Mouse (Mus musculus) kidney, embryonic 15.5 days (tissue): Measurements from ENCODE around the gene Dcdc2b. TPM values are rescaled to one million over a fixed set of nuclear protein-coding genes. Genes with fewer than 3 reads are reported as not detected.

ENCODE experiments used
- ATAC-seq: fragments of 200-750 bp; cut with Nextera tagmentation; replicated peaks from 2 replicates; pipeline ENCODE4 v1.8.0; 2017; ENCODE audit warnings: moderate TSS enrichment; ENCODE audit not compliant: low FRiP score
- H3K27ac ChIP-seq: fragments of 300-500 bp; sonication (generic); 2 replicates; pipeline ENCODE4 v1.5.1; 2015; ENCODE audit warnings: mild to moderate bottlenecking, inconsistent platforms
- H3K27me3 ChIP-seq: fragments of 300-500 bp; sonication (generic); 2 replicates; pipeline ENCODE4 v1.6.1; 2015; ENCODE audit warnings: inconsistent platforms
- H3K36me3 ChIP-seq: fragments of 300-500 bp; sonication (generic); 2 replicates; pipeline ENCODE4 v1.6.1; 2015; ENCODE audit warnings: inconsistent platforms
- H3K4me1 ChIP-seq: fragments of 300-500 bp; sonication (generic); 2 replicates; pipeline ENCODE4 v1.6.1; 2015; ENCODE audit warnings: inconsistent platforms
- H3K4me2 ChIP-seq: fragments of 300-500 bp; sonication (generic); 2 replicates; pipeline ENCODE4 v1.6.1; 2015; ENCODE audit warnings: moderate library complexity, mild to moderate bottlenecking, inconsistent platforms
- H3K4me3 ChIP-seq: fragments of 300-500 bp; sonication (generic); replicated peaks from 2 replicates; pipeline ENCODE4 v1.5.1; 2015; ENCODE audit warnings: mild to moderate bottlenecking, inconsistent platforms
- H3K9ac ChIP-seq: fragments of 300-500 bp; sonication (generic); 2 replicates; pipeline ENCODE4 v1.6.1; 2015; ENCODE audit warnings: mild to moderate bottlenecking, inconsistent platforms
- H3K9me3 ChIP-seq: fragments of 300-500 bp; sonication (generic); replicated peaks from 2 replicates; pipeline ENCODE4 v1.6.1; 2016; ENCODE audit warnings: inconsistent platforms
- WGBS: fragments of 180-500 bp; shearing (Covaris S2); methylation state at CpG from one replicate; pipeline ENCODE4 v1.1.7; 2015; ENCODE audit warnings: mixed read lengths; 5-methylcytosine and 5-hydroxymethylcytosine counted together
- polyA plus RNA-seq: library from polyadenylated mRNA; unstranded; fragments of >200 nt; fragmentation: Nextera tagmentation; extraction: Ambion mirVana; gene quantifications from 2 replicates; pipeline ENCODE4 v1.2.1, GENCODE M21; 2015

Dcdc2b gene
- polyA plus RNA-seq, 1 experiment from 2014 or later, result 2.4 TPM

DNA sequence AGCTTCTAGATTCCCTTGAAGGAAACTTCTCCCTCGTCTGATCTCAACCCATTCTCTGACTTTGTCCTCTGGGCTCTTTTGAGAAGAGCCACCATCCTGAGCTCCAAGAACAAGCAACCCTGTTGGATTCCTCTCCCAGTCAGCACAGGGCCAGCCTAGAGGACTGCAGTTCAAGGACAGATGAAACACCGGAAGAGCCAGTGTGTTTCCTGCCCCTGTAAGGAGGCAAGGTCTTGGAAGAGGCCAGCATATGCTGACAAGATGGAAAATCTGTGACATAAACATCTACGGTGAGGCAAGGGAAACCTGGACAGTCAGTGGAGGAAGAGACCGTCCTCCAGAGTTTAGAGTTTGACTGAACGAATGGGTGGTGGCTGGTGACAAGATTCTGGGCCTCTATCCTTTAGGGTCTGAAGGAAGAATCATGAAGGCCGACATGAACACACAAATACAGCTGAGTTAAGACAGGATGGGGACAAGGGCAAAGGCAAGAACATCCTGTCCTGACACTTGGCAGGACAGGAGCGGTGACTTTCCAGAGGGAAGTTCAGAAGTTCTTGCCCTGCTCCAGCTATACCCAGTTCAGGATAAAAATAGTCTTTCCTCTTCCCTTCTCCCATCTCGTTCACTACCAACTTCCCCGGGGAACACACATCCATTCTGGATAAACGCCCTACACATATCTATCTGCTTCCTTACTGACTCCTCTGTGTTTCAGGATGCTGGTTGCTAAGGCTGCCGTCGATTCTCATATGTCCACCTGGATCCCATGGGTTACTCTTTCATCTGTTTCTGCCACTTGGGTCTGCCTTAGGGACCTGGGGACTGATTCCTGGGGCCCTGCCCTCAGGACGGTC is 41.6 kb downstream of the Dcdc2b start:
- no peaks in the 10 kb centered on the region for H3K27me3 ChIP-seq
- H3K9me3 ChIP-seq, result no peaks in the 10 kb centered on the region
- no peak overlapping the region for H3K4me2 ChIP-seq
- no peak overlapping the region for H3K9ac ChIP-seq
- peaks cover 15% of the 10 kb centered on the region for H3K4me1 ChIP-seq
- H3K36me3 ChIP-seq, result no peaks in the 10 kb centered on the region
- WGBS, result 74% methylated on average over 13 of the region's 13 CpGs
- ATAC-seq, result no peak
- no peak overlapping the region for H3K4me3 ChIP-seq
- peak overlapping the region; percentile 73 for H3K27ac ChIP-seq

DNA sequence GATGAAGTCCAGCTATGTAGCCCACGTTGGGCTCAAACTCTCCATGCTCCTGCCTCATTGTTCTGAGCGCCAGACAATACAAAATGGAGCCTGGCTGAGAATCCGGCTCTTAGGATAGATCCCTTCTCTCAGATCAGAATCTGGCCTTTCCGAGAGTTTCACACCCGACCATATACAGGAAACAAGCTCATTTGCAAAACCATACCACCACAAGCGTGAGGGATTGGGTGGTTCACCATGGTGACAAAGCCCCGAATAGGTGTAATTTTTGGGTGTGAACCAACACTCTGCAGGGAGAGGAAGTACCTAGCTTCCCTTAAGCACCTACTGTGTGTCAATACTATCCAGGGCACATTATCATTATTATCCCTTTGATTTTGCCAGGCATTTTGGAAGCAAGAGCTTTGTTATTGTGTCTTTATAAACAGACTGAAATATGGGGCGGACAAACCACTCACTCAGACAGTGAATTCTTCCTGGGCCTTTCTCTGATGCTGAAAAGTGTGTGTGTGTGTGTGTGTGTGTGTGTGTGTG is 42.4 kb downstream of the Dcdc2b start:
- ATAC-seq, result no peak
- Histone ChIP-seq H3K4me1 (peaks cover 8% of the 10 kb centered on the region), H3K4me3 (no peak overlapping the region), H3K27me3 (no peaks in the 10 kb centered on the region), H3K4me2 (no peak overlapping the region), H3K9ac (no peak overlapping the region), H3K27ac (peak overlapping the region; percentile 73; the same call in 1 of the 2 replicates), H3K36me3 (no peaks in the 10 kb centered on the region), H3K9me3 (no peaks in the 10 kb centered on the region)
- 81% methylated on average over 8 of the region's 8 CpGs for whole genome bisulfite sequencing

DNA sequence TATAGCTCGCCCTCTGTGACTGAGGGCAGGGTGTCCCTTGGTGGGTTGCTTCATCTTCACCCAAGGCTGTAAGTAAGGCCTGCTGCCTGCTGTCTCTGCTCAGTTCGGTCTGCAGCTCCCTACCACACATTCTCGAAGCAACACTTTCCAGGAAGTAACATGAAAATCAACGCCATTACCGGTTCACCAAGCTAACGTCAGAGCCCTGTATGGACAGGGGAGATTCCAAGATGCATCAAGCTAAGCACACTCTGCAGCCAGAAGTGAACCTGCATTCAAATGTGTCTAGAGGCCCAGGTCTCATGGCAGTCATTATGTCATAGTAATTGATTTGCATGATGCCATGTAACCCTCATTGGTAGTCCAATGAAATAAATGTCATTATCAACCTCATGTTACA is 44.0 kb downstream of the Dcdc2b start:
- no peaks in the 10 kb centered on the region for H3K9me3 ChIP-seq
- no peak overlapping the region for H3K4me3 ChIP-seq
- no peak overlapping the region for H3K4me2 ChIP-seq
- no peak overlapping the region for H3K9ac ChIP-seq
- H3K4me1 ChIP-seq, result peaks cover 2% of the 10 kb centered on the region
- H3K27me3 ChIP-seq, result no peaks in the 10 kb centered on the region
- no peak overlapping the region for H3K27ac ChIP-seq
- H3K36me3 ChIP-seq, result no peaks in the 10 kb centered on the region
- ATAC-seq, result no peak
- WGBS, result 82% methylated on average over 6 of the region's 6 CpGs

DNA sequence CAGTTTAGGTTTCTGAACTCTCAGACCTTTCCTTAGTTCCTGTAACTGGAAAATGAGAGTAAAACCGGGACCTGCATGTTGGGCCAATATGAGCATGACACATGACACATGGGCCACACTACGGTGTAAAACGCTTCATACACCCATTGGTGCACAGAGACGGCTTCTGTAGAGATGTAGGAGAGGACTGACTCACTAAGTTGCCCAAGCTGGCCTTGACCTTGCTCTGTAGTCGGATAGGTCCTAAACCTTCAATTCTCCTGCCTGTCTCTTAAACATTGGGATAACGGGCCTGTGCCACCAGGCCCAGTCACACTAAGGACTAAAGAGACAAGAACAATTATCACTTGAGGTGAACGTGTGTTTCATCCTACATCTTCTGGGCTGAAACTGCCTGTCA is 45.7 kb downstream of the Dcdc2b start:
- H3K4me1 ChIP-seq, result peaks cover 9% of the 10 kb centered on the region
- H3K27ac ChIP-seq, result no peak overlapping the region
- no peaks in the 10 kb centered on the region for H3K9me3 ChIP-seq
- H3K4me3 ChIP-seq, result no peak overlapping the region
- no peak overlapping the region for H3K4me2 ChIP-seq
- no peak overlapping the region for H3K9ac ChIP-seq
- no peaks in the 10 kb centered on the region for H3K36me3 ChIP-seq
- H3K27me3 ChIP-seq, result no peaks in the 10 kb centered on the region
- ATAC-seq, result no peak
- 90% methylated on average over 7 of the region's 7 CpGs for WGBS

DNA sequence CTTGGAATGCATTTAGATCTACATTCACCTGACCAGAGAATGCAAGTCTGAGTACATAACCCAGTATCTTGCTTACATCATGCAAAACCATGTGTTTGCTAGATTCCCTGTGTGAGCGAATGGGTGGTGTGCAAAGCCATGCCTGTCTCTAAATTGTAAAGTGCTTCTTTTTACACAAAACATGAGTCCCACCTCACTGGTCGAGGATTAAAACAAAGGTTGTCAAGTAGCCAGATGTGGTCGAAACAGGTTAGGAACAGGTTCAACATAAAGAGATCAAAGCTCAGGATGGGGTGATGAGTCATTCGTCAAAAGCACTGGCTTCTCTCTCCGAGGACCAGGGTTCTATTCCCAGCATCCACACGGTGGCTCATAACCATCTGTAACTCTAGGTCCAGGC is 48.9 kb downstream of the Dcdc2b start:
- H3K27me3 ChIP-seq, result no peaks in the 10 kb centered on the region
- H3K4me2 ChIP-seq, result no peak overlapping the region
- H3K27ac ChIP-seq, result no peak overlapping the region
- ATAC-seq, result no peak
- H3K4me1 ChIP-seq, result peaks cover 11% of the 10 kb centered on the region
- no peaks in the 10 kb centered on the region for H3K9me3 ChIP-seq
- H3K4me3 ChIP-seq, result no peak overlapping the region
- H3K9ac ChIP-seq, result no peak overlapping the region
- WGBS, result 86% methylated on average over 6 of the region's 6 CpGs
- no peaks in the 10 kb centered on the region for H3K36me3 ChIP-seq

DNA sequence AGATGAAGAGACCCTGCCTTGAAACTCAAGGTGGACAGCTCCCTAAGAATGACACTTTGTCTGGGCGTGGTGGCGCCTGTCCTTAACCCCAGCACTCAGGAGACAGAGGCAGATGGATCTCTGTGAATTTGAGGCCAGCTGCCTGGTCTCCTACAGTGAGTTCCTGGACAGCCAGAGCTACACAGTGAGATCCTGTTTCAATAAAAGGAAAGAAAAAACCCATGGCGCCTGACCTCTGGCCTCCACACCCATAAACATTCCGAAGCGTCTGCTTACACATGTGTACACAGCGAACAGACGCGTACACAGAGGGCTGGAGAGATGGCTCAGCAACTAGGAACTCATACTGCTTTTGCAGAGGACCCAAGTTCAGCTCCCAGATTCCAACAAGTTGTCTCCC is 50.3 kb downstream of the Dcdc2b start:
- Histone ChIP-seq H3K36me3 (no peaks in the 10 kb centered on the region), H3K27me3 (no peaks in the 10 kb centered on the region), H3K9ac (no peak overlapping the region), H3K9me3 (no peaks in the 10 kb centered on the region), H3K4me1 (peaks cover 11% of the 10 kb centered on the region), H3K27ac (peak overlapping the region; percentile 42; the same call in 1 of the 2 replicates), H3K4me2 (no peak overlapping the region), H3K4me3 (no peak overlapping the region)
- 11% methylated on average over 8 of the region's 8 CpGs for WGBS
- peak; percentile 83 for ATAC-seq

DNA sequence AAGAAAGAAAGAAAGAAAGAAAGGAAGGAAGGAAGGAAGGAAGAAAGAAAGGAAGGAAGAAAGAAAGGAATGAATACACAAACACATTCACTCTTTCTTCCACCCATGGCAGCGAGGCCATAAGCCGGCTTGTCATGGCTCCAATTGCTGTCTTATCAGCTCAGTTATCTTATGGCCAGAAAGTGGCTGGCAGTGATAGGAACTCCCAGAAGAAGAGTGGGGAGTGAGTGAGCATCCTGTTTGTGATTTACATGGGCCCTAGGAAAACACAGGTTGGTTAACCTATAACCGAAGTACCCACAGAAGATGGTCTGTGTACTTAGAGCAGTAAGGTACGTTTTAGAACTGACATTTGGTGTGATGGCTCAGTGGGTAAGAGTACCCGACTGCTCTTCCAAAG is 52.9 kb downstream of the Dcdc2b start:
- Histone ChIP-seq H3K36me3 (no peaks in the 10 kb centered on the region), H3K9ac (no peak overlapping the region), H3K9me3 (no peaks in the 10 kb centered on the region), H3K27me3 (no peaks in the 10 kb centered on the region), H3K4me1 (peaks cover 30% of the 10 kb centered on the region), H3K4me2 (no peak overlapping the region), H3K4me3 (no peak overlapping the region), H3K27ac (no peak overlapping the region)
- no peak for ATAC-seq
- 83% methylated on average over 5 of the region's 5 CpGs for WGBS

Other genes starting within 250 kb of the Dcdc2b start
- gene Zbtb8a, start 236.1 kb downstream of the Dcdc2b start, polyA plus RNA-seq, result 15.7 and 18.0 TPM in 2 replicates
- gene Zbtb8b, start 173.4 kb downstream of the Dcdc2b start, polyA plus RNA-seq, result 4.1 and 4.9 TPM in 2 replicates
- 26.4 and 28.8 TPM in 2 replicates for gene Bsdc1, start 152.7 kb downstream of the Dcdc2b start, polyA plus RNA-seq
- not detected in 2 replicates for gene Tssk3, start 123.2 kb downstream of the Dcdc2b start, polyA plus RNA-seq
- not detected in 2 replicates for gene Fam229a, start 123.1 kb downstream of the Dcdc2b start, polyA plus RNA-seq
- gene Marcksl1, start 100.7 kb downstream of the Dcdc2b start, polyA plus RNA-seq, result 881 and 886 TPM in 2 replicates
- gene Hdac1, start 71.5 kb downstream of the Dcdc2b start, polyA plus RNA-seq, result 264 and 274 TPM in 2 replicates
- gene Lck, start 40.6 kb downstream of the Dcdc2b start, polyA plus RNA-seq, result 11.3 and 11.4 TPM in 2 replicates
- 27.8 and 29.1 TPM in 2 replicates for gene Fam167b, start 35.7 kb downstream of the Dcdc2b start, polyA plus RNA-seq
- 287 and 288 TPM in 2 replicates for gene Eif3i, start 13.6 kb downstream of the Dcdc2b start, polyA plus RNA-seq
- gene Tmem234, start 13.6 kb downstream of the Dcdc2b start, polyA plus RNA-seq, result 209 and 215 TPM in 2 replicates
- gene Iqcc, start 4.8 kb upstream of the Dcdc2b start, polyA plus RNA-seq, result 29.4 TPM in 2 replicates
- 52.4 and 65.7 TPM in 2 replicates for gene Ccdc28b, start 9.7 kb upstream of the Dcdc2b start, polyA plus RNA-seq
- 82.1 and 84.4 TPM in 2 replicates for gene Txlna, start 26.8 kb upstream of the Dcdc2b start, polyA plus RNA-seq
- 18.6 and 18.7 TPM in 2 replicates for gene Kpna6, start 58.5 kb upstream of the Dcdc2b start, polyA plus RNA-seq
- gene Tmem39b, start 82.6 kb upstream of the Dcdc2b start, polyA plus RNA-seq, result 20.2 and 21.6 TPM in 2 replicates
- gene Khdrbs1, start 128.0 kb upstream of the Dcdc2b start, polyA plus RNA-seq, result 118 and 125 TPM in 2 replicates
- gene Ptp4a2, start 197.0 kb upstream of the Dcdc2b start, polyA plus RNA-seq, result 311 and 374 TPM in 2 replicates